Mouse (Mus musculus) limb, embryonic 14.5 days (tissue): ENCODE data around the gene Zc3h10. TPM values are rescaled to one million over a fixed set of nuclear protein-coding genes. Genes with fewer than 3 reads are reported as not detected.

Source experiments
- ATAC-seq: fragments of 200-750 bp; cut with Nextera tagmentation; 2 replicates; pipeline ENCODE4 v1.8.0; 2017; ENCODE audit warnings: low read depth, moderate number of reproducible peaks, moderate TSS enrichment; ENCODE audit not compliant: low FRiP score
- DNase-seq: peaks from one replicate; pipeline ENCODE4 v3.0.0-alpha.2; 2015; ENCODE audit warnings: low spot score
- H3K27ac ChIP-seq: fragments of 300-500 bp; sonication (generic); replicated peaks from 2 replicates; pipeline ENCODE4 v1.5.1; 2014; ENCODE audit warnings: low read depth, mild to moderate bottlenecking, low read length, moderate library complexity, mixed read lengths
- H3K27me3 ChIP-seq: fragments of 300-500 bp; sonication (generic); 2 replicates; pipeline ENCODE4 v1.6.1; 2014; ENCODE audit warnings: low read length, mixed read lengths; ENCODE audit not compliant: control insufficient read depth, insufficient read depth
- H3K36me3 ChIP-seq: fragments of 300-500 bp; sonication (generic); 2 replicates; pipeline ENCODE4 v1.6.1; 2014; ENCODE audit warnings: mild to moderate bottlenecking, low read length, moderate library complexity, mixed read lengths; ENCODE audit not compliant: control insufficient read depth, insufficient read depth
- H3K4me1 ChIP-seq: fragments of 300-500 bp; sonication (generic); 2 replicates; pipeline ENCODE4 v1.6.1; 2014; ENCODE audit warnings: antibody characterized with exemption, low read length, mixed read lengths; ENCODE audit not compliant: control insufficient read depth, insufficient read depth
- H3K4me2 ChIP-seq: fragments of 300-500 bp; sonication (generic); replicated peaks from 2 replicates; pipeline ENCODE4 v1.6.1; 2014; ENCODE audit warnings: low read depth, mild to moderate bottlenecking, low read length, moderate library complexity; ENCODE audit not compliant: severe bottlenecking
- H3K4me3 ChIP-seq: fragments of 300-500 bp; sonication (generic); replicated peaks from 2 replicates; pipeline ENCODE4 v1.5.1; 2014; ENCODE audit warnings: low read length
- H3K9ac ChIP-seq: fragments of 300-500 bp; sonication (generic); 2 replicates; pipeline ENCODE4 v1.6.1; 2014; ENCODE audit warnings: mild to moderate bottlenecking, low read depth, low read length, moderate library complexity; ENCODE audit not compliant: severe bottlenecking
- H3K9me3 ChIP-seq: fragments of 300-500 bp; sonication (generic); 2 replicates; pipeline ENCODE4 v1.6.1; 2016; ENCODE audit warnings: low read length; ENCODE audit not compliant: control insufficient read depth
- POLR2A ChIP-seq: fragments of 200-500 bp; IDR thresholded peaks from 2 replicates; pipeline ENCODE4 v1.8.0; 2012; ENCODE audit warnings: inconsistent platforms, mild to moderate bottlenecking, moderate library complexity, borderline replicate concordance; ENCODE audit not compliant: insufficient read depth, insufficient read length; ENCODE audit errors: extremely low read depth
- WGBS: fragments of 180-500 bp; shearing (Covaris S2); extraction: QIAGEN DNeasy Blood & Tissue Kit; methylation state at CpG from one replicate; pipeline ENCODE4 v1.1.7; 2014; 5-methylcytosine and 5-hydroxymethylcytosine counted together
- polyA plus RNA-seq, 2 experiments: library from polyadenylated mRNA; depleted of rRNA in 1 of 2; stranded (reverse) in 1 of 2; unstranded in 1 of 2; fragments of >200 nt; fragmentation: Nextera tagmentation in 1 of 2; extraction: Ambion mirVana in 1 of 2; gene quantifications; 2 replicates each; pipeline versions ENCODE4 v1.2.1 to v1.2.3; 2012 to 2014

Zc3h10 gene
- polyA plus RNA-seq, 2 experiments = 14.5 to 15.2 TPM

GRCm38 (mm10) chr10:128497134-128497737 lies 50.3 kb downstream of the Zc3h10 start:
- 49% methylated on average over 6 of the region's 6 CpGs for WGBS
- H3K27me3 ChIP-seq = no peaks in the 10 kb centered on the region
- no peak overlapping the region for H3K4me3 ChIP-seq
- DNase-seq (no peak), ATAC-seq (no peak)
- H3K9me3 ChIP-seq = no peaks in the 10 kb centered on the region
- H3K36me3 ChIP-seq = no peaks in the 10 kb centered on the region
- H3K27ac ChIP-seq = no peak overlapping the region
- H3K9ac ChIP-seq = no peak overlapping the region
- peaks cover 10% of the 10 kb centered on the region for H3K4me1 ChIP-seq
- H3K4me2 ChIP-seq = no peak overlapping the region
- TF ChIP-seq POLR2A = no peak

GRCm38 (mm10) chr10:128496509-128497077 lies 51.0 kb downstream of the Zc3h10 start:
- Histone ChIP-seq H3K27ac (no peak overlapping the region), H3K36me3 (peaks cover 4% of the 10 kb centered on the region), H3K4me3 (no peak overlapping the region), H3K4me2 (no peak overlapping the region), H3K9ac (no peak overlapping the region), H3K9me3 (no peaks in the 10 kb centered on the region), H3K4me1 (peaks cover 14% of the 10 kb centered on the region), H3K27me3 (no peaks in the 10 kb centered on the region)
- ATAC-seq = no peak
- peak; percentile 15 for DNase-seq
- no peak for TF ChIP-seq POLR2A
- WGBS = 30% methylated on average over 4 of the region's 6 CpGs

DNA sequence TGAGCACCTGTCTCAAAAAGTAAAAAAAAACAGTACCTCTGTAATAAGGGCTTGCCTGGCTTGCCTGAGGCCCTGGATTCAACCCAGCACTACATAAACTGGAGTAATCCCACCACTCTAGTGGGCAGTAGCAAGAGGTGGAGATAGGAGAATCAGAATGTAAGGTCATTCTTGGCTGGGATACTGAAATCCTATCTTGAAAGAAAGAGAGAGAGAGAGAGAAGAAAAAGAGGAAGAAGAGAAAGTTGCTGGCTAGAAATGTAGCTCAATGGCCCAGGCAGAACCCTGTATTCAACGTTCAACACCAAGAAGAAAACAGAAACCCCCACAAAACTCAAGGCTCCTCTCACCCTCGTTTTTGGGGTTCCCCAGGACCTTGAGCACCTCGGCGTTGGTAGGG lies 51.7 kb downstream of the Zc3h10 start:
- no peak for DNase-seq
- ATAC-seq = no peak
- Histone ChIP-seq H3K4me1 (peaks cover 20% of the 10 kb centered on the region), H3K4me3 (no peak overlapping the region), H3K4me2 (no peak overlapping the region), H3K9me3 (no peaks in the 10 kb centered on the region), H3K36me3 (peaks cover 11% of the 10 kb centered on the region), H3K27ac (no peak overlapping the region), H3K27me3 (no peaks in the 10 kb centered on the region), H3K9ac (no peak overlapping the region)
- no peak for TF ChIP-seq POLR2A
- WGBS = 81% methylated on average over 4 of the region's 4 CpGs

- no peak overlapping the region for H3K9ac ChIP-seq
- H3K36me3 ChIP-seq = peaks cover 16% of the 10 kb centered on the region
- DNase-seq = no peak
- peak overlapping the region; percentile 79 for H3K4me3 ChIP-seq
- no peak for TF ChIP-seq POLR2A
- ATAC-seq = no peak
- peaks cover 20% of the 10 kb centered on the region for H3K4me1 ChIP-seq
- H3K9me3 ChIP-seq = no peaks in the 10 kb centered on the region
- no peaks in the 10 kb centered on the region for H3K27me3 ChIP-seq
- peak overlapping the region; percentile 66; the same call in 1 of the 2 replicates for H3K4me2 ChIP-seq
- H3K27ac ChIP-seq = no peak overlapping the region; the same call in 1 of the 2 replicates
- 75% methylated on average over 2 of the region's 2 CpGs for WGBS
Observed at GRCm38 (mm10) chr10:128495270-128495669, 52.3 kb downstream of the Zc3h10 start.

DNA sequence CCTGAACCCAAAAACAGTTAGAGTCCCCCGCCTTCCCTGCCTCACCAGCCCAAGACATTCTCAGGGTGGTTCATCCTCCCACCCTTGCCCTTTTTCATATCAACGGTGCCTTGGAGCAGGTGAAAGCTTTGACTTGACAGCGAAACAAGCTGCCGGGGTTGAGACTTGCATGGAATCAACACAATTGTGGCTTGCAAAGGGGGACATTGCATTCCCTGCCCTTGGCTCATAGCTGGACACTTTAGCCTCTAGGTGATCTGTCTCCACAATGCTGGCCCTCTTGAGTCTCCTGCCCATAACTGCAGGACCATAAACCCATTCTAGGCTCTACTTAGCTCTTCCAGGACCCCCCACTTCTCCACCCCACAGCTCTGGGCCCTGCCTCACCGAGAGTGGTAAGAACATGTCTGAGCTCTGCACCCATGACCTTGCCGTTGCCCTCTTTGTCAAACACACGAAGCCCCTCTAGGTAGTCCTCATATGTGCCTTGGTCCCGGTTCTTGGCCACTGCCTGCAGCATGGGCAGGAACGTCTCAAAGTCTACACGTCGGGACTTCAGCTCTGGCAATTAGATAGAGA lies 52.8 kb downstream of the Zc3h10 start:
- DNase-seq (no peak), ATAC-seq (no peak)
- TF ChIP-seq POLR2A = no peak
- Histone ChIP-seq H3K27me3 (no peaks in the 10 kb centered on the region), H3K27ac (peak overlapping the region; percentile 97; the same call in 1 of the 2 replicates), H3K4me3 (peak overlapping the region; percentile 79), H3K36me3 (peaks cover 21% of the 10 kb centered on the region), H3K9ac (peak overlapping the region; percentile 75), H3K4me1 (peaks cover 20% of the 10 kb centered on the region), H3K4me2 (peak overlapping the region; percentile 66), H3K9me3 (no peaks in the 10 kb centered on the region)
- WGBS = 59% methylated on average over 11 of the region's 11 CpGs
